Mouse (Mus musculus): Measurements from ENCODE around the gene Drd2. TPM values are rescaled to one million over a fixed set of nuclear protein-coding genes. Genes with fewer than 3 reads are reported as not detected.

The Drd2 gene
- polyA plus RNA-seq, 1 experiment from 2014 or later = not detected

DNA sequence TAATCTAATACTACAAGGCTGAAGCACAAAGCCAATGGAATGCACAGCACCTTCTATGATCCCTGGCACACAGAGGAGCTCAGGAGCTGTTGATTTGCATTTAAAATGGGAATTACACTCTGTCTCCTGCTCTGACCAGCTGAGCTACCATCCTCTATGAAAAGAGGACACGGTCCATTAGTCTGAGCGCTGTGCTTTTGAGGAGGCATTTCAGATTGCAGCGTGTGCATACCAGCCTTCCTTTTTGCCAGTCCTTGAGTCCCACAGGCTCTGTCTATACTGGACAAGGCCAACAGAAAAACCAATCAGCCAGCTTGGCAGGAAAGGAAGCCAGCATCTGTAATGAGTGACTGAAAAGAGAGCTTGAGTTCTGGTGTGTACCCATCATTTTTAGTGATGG, 43.6 kb downstream of the Drd2 start:
- H3K27me3 ChIP-seq (ENCODE audit: control insufficient read depth, insufficient read depth, low read length) = no peaks in the 10 kb centered on the region
- no peak overlapping the region for H3K4me2 ChIP-seq
- ATAC-seq (replicated peaks; ENCODE audit: insufficient number of reproducible peaks, low FRiP score, low TSS enrichment) = no peak
- H3K9ac ChIP-seq (ENCODE audit: low read depth, low read length) = no peak overlapping the region
- no peaks in the 10 kb centered on the region for H3K9me3 ChIP-seq (replicated peaks; ENCODE audit: control insufficient read depth, low read length)
- H3K36me3 ChIP-seq (ENCODE audit: control insufficient read depth, insufficient read depth, low read length) = no peaks in the 10 kb centered on the region
- H3K4me3 ChIP-seq (ENCODE audit: low read depth, low read length) = no peak overlapping the region
- 79% methylated on average over 3 of the region's 3 CpGs for WGBS (ENCODE audit: insufficient replicate concordance)
- H3K4me1 ChIP-seq (ENCODE audit: control insufficient read depth, insufficient read depth, low read length) = peaks cover 6% of the 10 kb centered on the region; the same call in 1 of the 2 replicates
- no peak overlapping the region for H3K27ac ChIP-seq (ENCODE audit: low read depth, low read length)

DNA sequence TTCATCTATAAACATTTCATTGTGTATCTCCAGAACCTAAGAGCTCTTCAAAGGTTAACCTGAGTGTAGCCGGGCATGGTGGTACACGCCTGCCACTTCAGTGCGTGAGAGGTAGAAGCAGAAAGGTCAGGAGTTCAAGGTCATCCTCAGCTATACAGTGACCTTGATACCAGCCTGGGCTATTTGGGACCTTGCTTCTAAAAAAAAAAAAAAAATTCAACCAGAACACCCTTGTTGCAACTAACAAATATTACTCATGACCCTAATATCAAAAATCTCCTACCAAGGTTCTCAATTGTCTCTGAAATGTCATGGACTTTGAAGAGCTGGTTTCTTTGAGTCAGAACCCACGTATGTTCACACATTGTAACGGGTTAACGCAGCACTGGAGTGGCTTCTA, 44.4 kb downstream of the Drd2 start:
- H3K27me3 ChIP-seq (ENCODE audit: control insufficient read depth, insufficient read depth, low read length) = no peaks in the 10 kb centered on the region
- H3K4me3 ChIP-seq (ENCODE audit: low read depth, low read length) = no peak overlapping the region
- H3K9me3 ChIP-seq (replicated peaks; ENCODE audit: control insufficient read depth, low read length) = no peaks in the 10 kb centered on the region
- H3K4me1 ChIP-seq (ENCODE audit: control insufficient read depth, insufficient read depth, low read length) = peaks cover 6% of the 10 kb centered on the region; the same call in 1 of the 2 replicates
- H3K36me3 ChIP-seq (ENCODE audit: control insufficient read depth, insufficient read depth, low read length) = no peaks in the 10 kb centered on the region
- H3K4me2 ChIP-seq = no peak overlapping the region
- 40% methylated on average over 6 of the region's 6 CpGs for WGBS (ENCODE audit: insufficient replicate concordance)
- no peak overlapping the region for H3K9ac ChIP-seq (ENCODE audit: low read depth, low read length)
- no peak for ATAC-seq (replicated peaks; ENCODE audit: insufficient number of reproducible peaks, low FRiP score, low TSS enrichment)
- H3K27ac ChIP-seq (ENCODE audit: low read depth, low read length) = peak overlapping the region; percentile 41; the same call in 1 of the 2 replicates

DNA sequence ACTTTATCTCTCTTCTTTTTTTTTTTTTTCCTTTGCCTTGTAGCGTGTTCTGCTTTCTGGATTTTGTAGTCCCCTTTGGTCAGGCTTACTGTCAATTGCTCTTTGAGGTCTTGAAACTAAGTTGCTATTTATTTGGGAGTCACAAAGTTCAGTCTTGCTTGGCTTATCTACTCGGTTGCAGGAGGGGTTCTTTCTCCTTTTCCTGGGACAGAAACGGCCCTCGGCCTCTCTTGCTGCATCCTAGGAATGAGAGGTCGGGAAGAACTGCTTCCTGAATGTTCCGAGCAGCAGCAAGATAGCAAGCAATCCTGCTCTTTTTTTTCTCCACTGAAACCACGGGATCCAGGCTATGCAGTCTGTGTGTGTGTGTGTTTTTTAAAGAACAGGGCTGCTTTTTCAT, 44.9 kb downstream of the Drd2 start:
- Histone ChIP-seq H3K9ac (ENCODE audit: low read depth, low read length) (no peak overlapping the region), H3K4me3 (ENCODE audit: low read depth, low read length) (no peak overlapping the region), H3K27ac (ENCODE audit: low read depth, low read length) (peak overlapping the region; percentile 75), H3K4me1 (ENCODE audit: control insufficient read depth, insufficient read depth, low read length) (peaks cover 6% of the 10 kb centered on the region; the same call in 1 of the 2 replicates), H3K36me3 (ENCODE audit: control insufficient read depth, insufficient read depth, low read length) (no peaks in the 10 kb centered on the region), H3K4me2 (peak overlapping the region; percentile 42), H3K9me3 (replicated peaks; ENCODE audit: control insufficient read depth, low read length) (no peaks in the 10 kb centered on the region), H3K27me3 (ENCODE audit: control insufficient read depth, insufficient read depth, low read length) (no peaks in the 10 kb centered on the region)
- 9% methylated on average over 7 of the region's 7 CpGs for WGBS (ENCODE audit: insufficient replicate concordance)
- ATAC-seq (replicated peaks; ENCODE audit: insufficient number of reproducible peaks, low FRiP score, low TSS enrichment) = no peak

DNA sequence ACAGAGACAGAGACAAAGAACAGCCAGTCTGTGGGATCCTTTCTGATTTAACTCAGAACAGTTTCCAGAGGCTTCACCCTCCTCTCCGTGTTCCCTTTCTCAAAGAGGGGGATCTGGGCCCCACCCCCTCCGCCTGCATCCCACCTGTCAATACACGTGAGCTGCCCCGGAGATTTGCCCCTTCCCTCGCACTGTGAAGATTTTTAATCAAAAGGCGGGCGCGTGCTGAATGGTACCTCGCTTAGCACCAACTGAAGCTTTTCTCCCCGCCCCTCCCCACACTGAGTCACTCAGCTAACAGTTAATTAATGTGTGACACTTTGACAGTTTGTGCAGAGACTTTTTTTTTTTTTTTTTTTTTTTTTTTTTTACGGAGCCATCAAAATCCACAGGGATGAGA, 45.7 kb downstream of the Drd2 start:
- Histone ChIP-seq H3K4me1 (ENCODE audit: control insufficient read depth, insufficient read depth, low read length) (peaks cover 6% of the 10 kb centered on the region; the same call in 1 of the 2 replicates), H3K27me3 (ENCODE audit: control insufficient read depth, insufficient read depth, low read length) (no peaks in the 10 kb centered on the region), H3K4me2 (no peak overlapping the region), H3K4me3 (ENCODE audit: low read depth, low read length) (no peak overlapping the region), H3K9me3 (replicated peaks; ENCODE audit: control insufficient read depth, low read length) (no peaks in the 10 kb centered on the region), H3K9ac (ENCODE audit: low read depth, low read length) (no peak overlapping the region), H3K27ac (ENCODE audit: low read depth, low read length) (no peak overlapping the region), H3K36me3 (ENCODE audit: control insufficient read depth, insufficient read depth, low read length) (no peaks in the 10 kb centered on the region)
- WGBS (ENCODE audit: insufficient replicate concordance) = 36% methylated on average over 11 of the region's 11 CpGs
- ATAC-seq (replicated peaks; ENCODE audit: insufficient number of reproducible peaks, low FRiP score, low TSS enrichment) = no peak

DNA sequence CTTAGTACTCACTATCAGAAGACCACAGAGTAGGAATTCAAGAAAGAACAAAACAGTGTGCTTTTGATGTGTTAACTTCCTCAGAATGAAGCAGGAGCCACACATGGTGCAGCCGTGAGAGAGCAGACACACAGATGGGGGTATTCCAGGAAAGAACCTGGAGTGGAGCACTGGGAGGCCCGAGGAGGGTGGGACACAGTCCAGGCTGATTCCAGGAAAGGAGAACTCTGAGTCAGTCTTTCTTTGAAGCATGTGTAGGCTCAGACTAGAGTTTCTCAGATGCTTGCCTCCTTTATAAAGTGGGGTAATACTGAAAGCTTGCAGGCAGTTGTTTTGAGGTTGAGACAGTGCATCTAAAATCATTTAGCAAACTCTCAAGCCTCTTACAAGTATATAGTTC, 51.8 kb downstream of the Drd2 start:
- Histone ChIP-seq H3K27me3 (ENCODE audit: control insufficient read depth, insufficient read depth, low read length) (no peaks in the 10 kb centered on the region), H3K9ac (ENCODE audit: low read depth, low read length) (no peak overlapping the region), H3K36me3 (ENCODE audit: control insufficient read depth, insufficient read depth, low read length) (no peaks in the 10 kb centered on the region), H3K4me3 (ENCODE audit: low read depth, low read length) (no peak overlapping the region), H3K27ac (ENCODE audit: low read depth, low read length) (no peak overlapping the region), H3K9me3 (replicated peaks; ENCODE audit: control insufficient read depth, low read length) (no peaks in the 10 kb centered on the region), H3K4me2 (no peak overlapping the region), H3K4me1 (ENCODE audit: control insufficient read depth, insufficient read depth, low read length) (no peaks in the 10 kb centered on the region)
- ATAC-seq (replicated peaks; ENCODE audit: insufficient number of reproducible peaks, low FRiP score, low TSS enrichment) = no peak
- WGBS (ENCODE audit: insufficient replicate concordance) = 45% methylated on average over 2 of the region's 2 CpGs

DNA sequence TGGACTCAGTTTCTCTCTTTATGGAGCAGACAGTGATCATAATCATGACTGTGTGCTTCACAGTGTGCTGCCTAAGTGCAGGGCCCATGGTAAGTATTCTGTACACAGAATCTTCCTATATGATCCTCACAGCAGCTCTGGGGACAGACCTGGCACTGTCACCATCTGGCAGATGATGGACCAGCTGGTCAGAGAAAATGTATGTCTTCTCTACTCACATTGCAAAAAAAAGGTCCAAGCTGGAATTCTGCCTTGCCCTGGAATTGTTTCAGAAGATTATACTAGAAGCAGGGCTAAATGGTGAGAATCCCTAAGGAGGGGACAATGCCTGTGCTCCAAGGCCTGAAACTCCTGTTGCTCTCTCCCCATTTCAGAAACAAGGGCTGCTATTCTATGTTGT, 55.6 kb downstream of the Drd2 start:
- Histone ChIP-seq H3K9ac (ENCODE audit: low read depth, low read length) (no peak overlapping the region), H3K4me1 (ENCODE audit: control insufficient read depth, insufficient read depth, low read length) (no peaks in the 10 kb centered on the region), H3K4me2 (no peak overlapping the region), H3K27me3 (ENCODE audit: control insufficient read depth, insufficient read depth, low read length) (no peaks in the 10 kb centered on the region), H3K36me3 (ENCODE audit: control insufficient read depth, insufficient read depth, low read length) (no peaks in the 10 kb centered on the region), H3K9me3 (replicated peaks; ENCODE audit: control insufficient read depth, low read length) (no peaks in the 10 kb centered on the region), H3K27ac (ENCODE audit: low read depth, low read length) (no peak overlapping the region), H3K4me3 (ENCODE audit: low read depth, low read length) (no peak overlapping the region)
- no peak for ATAC-seq (replicated peaks; ENCODE audit: insufficient number of reproducible peaks, low FRiP score, low TSS enrichment)

DNA sequence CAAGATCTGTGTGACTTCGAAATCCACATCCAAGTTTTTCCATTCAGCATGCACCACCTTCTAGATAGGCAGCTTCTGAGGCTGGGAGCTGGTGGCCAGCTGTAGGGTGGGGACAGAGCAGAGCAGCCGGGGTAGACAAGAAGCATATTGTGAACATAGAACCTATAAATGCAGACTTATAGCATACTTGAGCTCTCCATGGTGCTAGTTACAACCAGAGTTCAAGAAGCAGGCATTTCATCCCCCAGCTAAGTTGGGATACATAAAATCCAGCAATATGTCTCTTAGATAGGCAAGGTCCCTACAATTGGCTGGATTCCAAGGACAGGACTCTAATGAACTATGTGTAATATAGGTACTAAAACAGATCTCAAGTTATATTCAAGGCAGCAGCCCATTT, 63.3 kb downstream of the Drd2 start:
- no peak overlapping the region for H3K9ac ChIP-seq (ENCODE audit: low read depth, low read length)
- H3K4me2 ChIP-seq = no peak overlapping the region
- no peaks in the 10 kb centered on the region for H3K27me3 ChIP-seq (ENCODE audit: control insufficient read depth, insufficient read depth, low read length)
- no peaks in the 10 kb centered on the region for H3K36me3 ChIP-seq (ENCODE audit: control insufficient read depth, insufficient read depth, low read length)
- H3K9me3 ChIP-seq (replicated peaks; ENCODE audit: control insufficient read depth, low read length) = no peaks in the 10 kb centered on the region
- H3K27ac ChIP-seq (ENCODE audit: low read depth, low read length) = no peak overlapping the region
- WGBS (ENCODE audit: insufficient replicate concordance) = 53% methylated on average over 2 of the region's 2 CpGs
- H3K4me1 ChIP-seq (ENCODE audit: control insufficient read depth, insufficient read depth, low read length) = no peaks in the 10 kb centered on the region
- no peak for ATAC-seq (replicated peaks; ENCODE audit: insufficient number of reproducible peaks, low FRiP score, low TSS enrichment)
- no peak overlapping the region for H3K4me3 ChIP-seq (ENCODE audit: low read depth, low read length)

DNA sequence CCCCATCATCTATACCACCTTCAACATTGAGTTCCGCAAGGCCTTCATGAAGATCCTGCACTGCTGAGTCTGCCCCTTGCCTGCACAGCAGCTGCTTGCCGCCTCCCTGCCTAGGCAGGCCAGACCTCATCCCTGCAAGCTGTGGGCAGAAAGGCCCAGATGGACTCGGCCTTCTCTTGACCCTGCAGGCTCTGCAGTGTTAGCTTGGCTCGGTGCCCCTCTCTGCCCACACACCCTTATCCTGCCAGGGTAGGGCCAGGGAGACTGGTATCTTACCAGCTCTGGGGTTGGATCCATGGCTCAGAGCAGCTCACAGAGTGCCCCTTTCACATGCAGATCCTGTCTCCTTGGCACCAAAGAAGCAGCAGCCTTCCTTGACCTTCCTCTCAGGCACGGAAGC, 66.6 kb downstream of the Drd2 start:
- Histone ChIP-seq H3K36me3 (ENCODE audit: control insufficient read depth, insufficient read depth, low read length) (no peaks in the 10 kb centered on the region), H3K4me2 (no peak overlapping the region), H3K4me3 (ENCODE audit: low read depth, low read length) (no peak overlapping the region), H3K9ac (ENCODE audit: low read depth, low read length) (no peak overlapping the region), H3K4me1 (ENCODE audit: control insufficient read depth, insufficient read depth, low read length) (no peaks in the 10 kb centered on the region), H3K27ac (ENCODE audit: low read depth, low read length) (no peak overlapping the region), H3K27me3 (ENCODE audit: control insufficient read depth, insufficient read depth, low read length) (no peaks in the 10 kb centered on the region), H3K9me3 (replicated peaks; ENCODE audit: control insufficient read depth, low read length) (no peaks in the 10 kb centered on the region)
- WGBS (ENCODE audit: insufficient replicate concordance) = 86% methylated on average over 5 of the region's 5 CpGs
- no peak for ATAC-seq (replicated peaks; ENCODE audit: insufficient number of reproducible peaks, low FRiP score, low TSS enrichment)

DNA sequence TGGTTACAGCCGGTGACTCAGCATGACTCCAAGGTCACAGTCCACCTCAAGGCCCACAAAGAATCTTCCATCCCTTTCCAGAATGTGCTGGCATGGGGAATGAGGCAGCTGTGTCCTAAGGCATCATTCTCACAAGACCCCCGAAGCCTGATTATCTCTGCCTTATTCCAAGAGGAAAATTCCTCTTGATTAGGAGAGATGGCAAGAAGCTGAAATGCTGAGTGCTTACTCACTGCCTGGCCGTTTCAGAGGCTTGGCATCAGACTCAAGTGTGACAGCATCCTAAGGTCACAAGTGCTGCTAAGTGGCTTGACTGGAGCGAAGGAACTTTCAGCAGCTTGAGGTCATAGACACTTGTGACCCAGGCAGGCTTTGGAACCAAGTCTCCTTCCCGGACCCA, 70.2 kb downstream of the Drd2 start:
- no peaks in the 10 kb centered on the region for H3K4me1 ChIP-seq (ENCODE audit: control insufficient read depth, insufficient read depth, low read length)
- no peak for ATAC-seq (replicated peaks; ENCODE audit: insufficient number of reproducible peaks, low FRiP score, low TSS enrichment)
- no peak overlapping the region for H3K4me2 ChIP-seq
- no peak overlapping the region for H3K27ac ChIP-seq (ENCODE audit: low read depth, low read length)
- H3K9ac ChIP-seq (ENCODE audit: low read depth, low read length) = no peak overlapping the region
- no peaks in the 10 kb centered on the region for H3K9me3 ChIP-seq (replicated peaks; ENCODE audit: control insufficient read depth, low read length)
- no peak overlapping the region for H3K4me3 ChIP-seq (ENCODE audit: low read depth, low read length)
- 62% methylated on average over 5 of the region's 5 CpGs for WGBS (ENCODE audit: insufficient replicate concordance)
- no peaks in the 10 kb centered on the region for H3K36me3 ChIP-seq (ENCODE audit: control insufficient read depth, insufficient read depth, low read length)
- no peaks in the 10 kb centered on the region for H3K27me3 ChIP-seq (ENCODE audit: control insufficient read depth, insufficient read depth, low read length)

All from heart, embryonic 11.5 days (tissue).